Mouse (Mus musculus): ENCODE results near the gene Arhgef3. TPM values are rescaled to one million over a fixed set of nuclear protein-coding genes. Genes with fewer than 3 reads are reported as not detected.
A peak's percentile ranks its signal among the peaks of the same experiment; 100 is the strongest.
"Not testable (repeated sequence)": the region's sequence is repeated elsewhere in the genome, so short reads cannot be mapped to it uniquely, and the experiment has no call there.

The Arhgef3 gene
- polyA plus RNA-seq, 1 experiment from 2014 or later: 12.8 TPM

GRCm38 (mm10) chr14:27246424-27246823 lies 131.7 kb downstream of the Arhgef3 start:
- Histone ChIP-seq H3K4me1 (replicated peaks; ENCODE audit: control insufficient read depth, insufficient read depth, low read length) (no peaks in the 10 kb centered on the region; the same call in 1 of the 2 replicates), H3K27me3 (ENCODE audit: control insufficient read depth, insufficient read depth, low read depth, low read length) (no peaks in the 10 kb centered on the region), H3K9ac (ENCODE audit: low read length) (no peak overlapping the region), H3K4me2 (ENCODE audit: low read depth, low read length) (no peak overlapping the region), H3K4me3 (ENCODE audit: low read length) (no peak overlapping the region), H3K27ac (ENCODE audit: low read length) (peak overlapping the region; percentile 47; the same call in 1 of the 2 replicates), H3K9me3 (ENCODE audit: control insufficient read depth, low read length) (no peaks in the 10 kb centered on the region), H3K36me3 (ENCODE audit: control insufficient read depth, insufficient read depth, low read length) (no peaks in the 10 kb centered on the region)
- 75% methylated on average over 5 of the region's 5 CpGs for WGBS
- ATAC-seq (ENCODE audit: low read depth): no peak

DNA sequence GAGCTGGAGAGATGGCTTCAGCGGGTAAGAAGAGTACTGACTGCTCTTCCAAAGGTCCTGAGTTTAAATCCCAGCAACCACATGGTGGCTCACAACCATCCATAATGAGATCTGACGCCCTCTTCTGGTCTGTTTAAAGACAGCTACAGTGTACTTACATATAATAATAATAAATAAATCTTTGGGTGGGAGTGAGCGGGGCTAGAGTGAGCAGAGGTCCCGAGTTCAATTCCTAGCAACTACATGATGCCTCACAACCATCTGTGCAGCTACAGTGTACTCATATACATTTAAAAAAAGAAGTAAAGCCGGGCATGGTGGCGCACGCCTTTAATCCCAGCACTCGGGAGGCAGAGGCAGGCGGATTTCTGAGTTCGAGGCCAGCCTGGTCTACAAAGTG lies 132.2 kb downstream of the Arhgef3 start:
- not testable (repeated sequence) for H3K9me3 ChIP-seq (ENCODE audit: control insufficient read depth, low read length)
- 83% methylated on average over 10 of the region's 10 CpGs for WGBS

GRCm38 (mm10) chr14:27249121-27249520 lies 134.4 kb downstream of the Arhgef3 start:
- WGBS: 83% methylated on average over 1 of the region's 1 CpGs

More for the DNA sequence above, 132.2 kb downstream of the Arhgef3 start:
- H3K4me3 ChIP-seq (ENCODE audit: low read length); H3K9ac ChIP-seq (ENCODE audit: low read length); H3K36me3 ChIP-seq (ENCODE audit: control insufficient read depth, insufficient read depth, low read length); H3K4me1 ChIP-seq (replicated peaks; ENCODE audit: control insufficient read depth, insufficient read depth, low read length); H3K4me2 ChIP-seq (ENCODE audit: low read depth, low read length); ATAC-seq (ENCODE audit: low read depth); H3K27me3 ChIP-seq (ENCODE audit: control insufficient read depth, insufficient read depth, low read depth, low read length); H3K27ac ChIP-seq (ENCODE audit: low read length): not testable (repeated sequence)

DNA sequence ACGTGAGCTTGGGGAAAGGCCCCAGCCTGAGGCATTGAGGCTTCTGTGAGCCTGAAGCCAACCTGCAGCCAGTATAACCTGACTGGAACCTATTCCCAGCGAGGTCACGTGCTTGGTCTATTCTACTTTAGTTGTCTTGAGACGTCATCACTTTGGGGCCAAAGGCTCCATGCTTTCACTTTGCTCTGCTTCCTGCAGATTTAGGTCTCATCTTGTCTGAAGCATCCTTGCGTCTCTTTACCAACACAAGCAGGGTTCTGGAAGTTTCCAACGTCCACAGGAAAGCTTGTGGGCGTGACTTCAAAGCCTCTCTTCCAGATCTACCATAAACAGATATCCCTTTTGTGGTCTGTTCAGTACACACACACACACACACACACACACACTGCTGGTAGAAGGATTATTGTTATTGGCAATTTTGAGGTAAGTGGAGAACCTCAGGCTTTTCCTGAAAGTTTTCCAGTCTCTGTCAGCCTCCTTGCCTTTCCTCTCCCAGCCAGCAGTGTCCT lies 135.6 kb downstream of the Arhgef3 start:
- Histone ChIP-seq H3K36me3 (ENCODE audit: control insufficient read depth, insufficient read depth, low read length) (no peaks in the 10 kb centered on the region), H3K27ac (ENCODE audit: low read length) (no peak overlapping the region), H3K9me3 (ENCODE audit: control insufficient read depth, low read length) (no peaks in the 10 kb centered on the region), H3K4me3 (ENCODE audit: low read length) (no peak overlapping the region), H3K4me1 (replicated peaks; ENCODE audit: control insufficient read depth, insufficient read depth, low read length) (no peaks in the 10 kb centered on the region; the same call in 1 of the 2 replicates), H3K27me3 (ENCODE audit: control insufficient read depth, insufficient read depth, low read depth, low read length) (no peaks in the 10 kb centered on the region), H3K4me2 (ENCODE audit: low read depth, low read length) (no peak overlapping the region), H3K9ac (ENCODE audit: low read length) (no peak overlapping the region)
- no peak for ATAC-seq (ENCODE audit: low read depth)
- 66% methylated on average over 7 of the region's 7 CpGs for WGBS

More at GRCm38 (mm10) chr14:27249121-27249520, 134.4 kb downstream of the Arhgef3 start:
- Histone ChIP-seq H3K9me3 (ENCODE audit: control insufficient read depth, low read length) (no peaks in the 10 kb centered on the region), H3K4me3 (ENCODE audit: low read length) (no peak overlapping the region), H3K4me2 (ENCODE audit: low read depth, low read length) (no peak overlapping the region), H3K27me3 (ENCODE audit: control insufficient read depth, insufficient read depth, low read depth, low read length) (no peaks in the 10 kb centered on the region), H3K36me3 (ENCODE audit: control insufficient read depth, insufficient read depth, low read length) (no peaks in the 10 kb centered on the region), H3K4me1 (replicated peaks; ENCODE audit: control insufficient read depth, insufficient read depth, low read length) (no peaks in the 10 kb centered on the region; the same call in 1 of the 2 replicates), H3K27ac (ENCODE audit: low read length) (no peak overlapping the region), H3K9ac (ENCODE audit: low read length) (no peak overlapping the region)
- ATAC-seq (ENCODE audit: low read depth): no peak

DNA sequence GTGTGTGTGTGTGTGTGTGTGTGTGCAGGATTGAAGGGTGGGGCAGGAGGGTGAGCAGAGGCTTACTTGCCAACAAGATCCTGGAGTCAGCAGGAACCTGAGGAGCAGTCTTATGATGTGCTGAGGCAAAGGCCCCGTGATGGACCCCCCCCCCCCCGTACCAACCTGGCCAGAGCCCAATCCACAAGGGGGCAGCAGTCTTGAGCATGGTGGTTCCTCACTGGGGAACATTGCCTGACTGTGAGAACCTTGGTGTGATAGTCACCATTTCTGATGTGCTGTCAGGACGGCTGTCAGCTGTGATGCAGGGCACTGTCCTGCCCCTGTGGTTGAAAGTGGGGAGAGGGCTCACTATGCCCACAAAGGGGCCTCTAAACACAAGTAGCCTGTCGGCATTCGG lies 138.7 kb downstream of the Arhgef3 start:
- 85% methylated on average over 5 of the region's 5 CpGs for WGBS
- no peak for ATAC-seq (ENCODE audit: low read depth)
- Histone ChIP-seq H3K27me3 (ENCODE audit: control insufficient read depth, insufficient read depth, low read depth, low read length) (no peaks in the 10 kb centered on the region), H3K9ac (ENCODE audit: low read length) (no peak overlapping the region), H3K9me3 (ENCODE audit: control insufficient read depth, low read length) (no peaks in the 10 kb centered on the region), H3K4me1 (replicated peaks; ENCODE audit: control insufficient read depth, insufficient read depth, low read length) (no peaks in the 10 kb centered on the region; the same call in 1 of the 2 replicates), H3K4me3 (ENCODE audit: low read length) (no peak overlapping the region), H3K36me3 (ENCODE audit: control insufficient read depth, insufficient read depth, low read length) (no peaks in the 10 kb centered on the region), H3K27ac (ENCODE audit: low read length) (no peak overlapping the region), H3K4me2 (ENCODE audit: low read depth, low read length) (no peak overlapping the region)

GRCm38 (mm10) chr14:27262349-27262748 lies 147.7 kb downstream of the Arhgef3 start:
- no peak overlapping the region for H3K27ac ChIP-seq (ENCODE audit: low read length)
- H3K4me1 ChIP-seq (replicated peaks; ENCODE audit: control insufficient read depth, insufficient read depth, low read length): no peaks in the 10 kb centered on the region
- no peak for ATAC-seq (ENCODE audit: low read depth)
- WGBS: 61% methylated on average over 6 of the region's 6 CpGs
- H3K27me3 ChIP-seq (ENCODE audit: control insufficient read depth, insufficient read depth, low read depth, low read length): no peaks in the 10 kb centered on the region
- no peak overlapping the region for H3K9ac ChIP-seq (ENCODE audit: low read length)
- no peak overlapping the region for H3K4me2 ChIP-seq (ENCODE audit: low read depth, low read length)
- no peak overlapping the region for H3K4me3 ChIP-seq (ENCODE audit: low read length)
- H3K36me3 ChIP-seq (ENCODE audit: control insufficient read depth, insufficient read depth, low read length): no peaks in the 10 kb centered on the region
- H3K9me3 ChIP-seq (ENCODE audit: control insufficient read depth, low read length): no peaks in the 10 kb centered on the region

DNA sequence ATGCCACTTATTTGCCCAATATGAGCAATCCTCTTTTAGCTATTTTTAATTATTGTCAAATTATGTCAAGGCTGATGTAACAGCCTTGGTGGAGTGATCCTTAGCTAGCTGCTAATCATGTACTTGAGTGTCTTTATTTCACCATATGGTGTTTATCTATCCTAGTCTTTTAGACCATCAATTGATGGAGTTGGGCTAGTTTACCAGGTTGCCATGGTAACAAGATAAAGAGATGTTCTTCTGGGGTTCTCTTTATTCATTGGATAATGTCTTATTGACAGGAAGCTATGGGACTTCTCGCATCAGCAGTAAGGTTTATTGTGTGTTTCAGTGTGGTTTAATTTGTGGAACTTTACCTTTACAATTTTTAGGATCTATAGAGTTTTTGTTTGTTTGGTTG lies 151.9 kb downstream of the Arhgef3 start:
- no peak overlapping the region for H3K27ac ChIP-seq (ENCODE audit: low read length)
- no peaks in the 10 kb centered on the region for H3K4me1 ChIP-seq (replicated peaks; ENCODE audit: control insufficient read depth, insufficient read depth, low read length)
- no peaks in the 10 kb centered on the region for H3K36me3 ChIP-seq (ENCODE audit: control insufficient read depth, insufficient read depth, low read length)
- no peak for ATAC-seq (ENCODE audit: low read depth)
- H3K27me3 ChIP-seq (ENCODE audit: control insufficient read depth, insufficient read depth, low read depth, low read length): no peaks in the 10 kb centered on the region
- H3K4me3 ChIP-seq (ENCODE audit: low read length): no peak overlapping the region
- no peaks in the 10 kb centered on the region for H3K9me3 ChIP-seq (ENCODE audit: control insufficient read depth, low read length)
- 80% methylated on average over 1 of the region's 1 CpGs for WGBS
- no peak overlapping the region for H3K9ac ChIP-seq (ENCODE audit: low read length)
- H3K4me2 ChIP-seq (ENCODE audit: low read depth, low read length): no peak overlapping the region

DNA sequence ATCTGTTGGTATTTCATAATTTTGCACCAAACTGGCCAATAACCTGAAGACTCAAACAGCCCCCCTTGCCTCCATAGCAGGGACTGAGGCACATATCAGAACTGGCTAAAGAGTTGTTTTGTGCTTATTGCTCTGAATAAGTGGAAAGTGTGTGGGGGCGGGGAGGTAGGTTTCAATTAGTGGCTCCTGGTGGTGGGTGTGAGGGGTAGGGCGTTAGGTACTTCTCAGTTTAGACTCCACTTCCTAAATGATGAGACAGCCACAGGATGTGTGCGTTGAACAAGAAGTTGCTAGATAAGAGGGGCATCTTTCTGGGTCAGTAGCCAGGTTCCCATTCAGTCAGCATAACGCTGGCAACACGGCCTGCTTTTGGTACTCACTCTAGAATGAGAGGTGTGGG lies 153.4 kb downstream of the Arhgef3 start:
- H3K4me2 ChIP-seq (ENCODE audit: low read depth, low read length): no peak overlapping the region
- H3K27me3 ChIP-seq (ENCODE audit: control insufficient read depth, insufficient read depth, low read depth, low read length): no peaks in the 10 kb centered on the region
- H3K36me3 ChIP-seq (ENCODE audit: control insufficient read depth, insufficient read depth, low read length): no peaks in the 10 kb centered on the region
- H3K27ac ChIP-seq (ENCODE audit: low read length): no peak overlapping the region
- no peak overlapping the region for H3K4me3 ChIP-seq (ENCODE audit: low read length)
- no peak overlapping the region for H3K9ac ChIP-seq (ENCODE audit: low read length)
- no peaks in the 10 kb centered on the region for H3K4me1 ChIP-seq (replicated peaks; ENCODE audit: control insufficient read depth, insufficient read depth, low read length)
- ATAC-seq (ENCODE audit: low read depth): no peak
- WGBS: 65% methylated on average over 5 of the region's 5 CpGs
- H3K9me3 ChIP-seq (ENCODE audit: control insufficient read depth, low read length): no peaks in the 10 kb centered on the region

DNA sequence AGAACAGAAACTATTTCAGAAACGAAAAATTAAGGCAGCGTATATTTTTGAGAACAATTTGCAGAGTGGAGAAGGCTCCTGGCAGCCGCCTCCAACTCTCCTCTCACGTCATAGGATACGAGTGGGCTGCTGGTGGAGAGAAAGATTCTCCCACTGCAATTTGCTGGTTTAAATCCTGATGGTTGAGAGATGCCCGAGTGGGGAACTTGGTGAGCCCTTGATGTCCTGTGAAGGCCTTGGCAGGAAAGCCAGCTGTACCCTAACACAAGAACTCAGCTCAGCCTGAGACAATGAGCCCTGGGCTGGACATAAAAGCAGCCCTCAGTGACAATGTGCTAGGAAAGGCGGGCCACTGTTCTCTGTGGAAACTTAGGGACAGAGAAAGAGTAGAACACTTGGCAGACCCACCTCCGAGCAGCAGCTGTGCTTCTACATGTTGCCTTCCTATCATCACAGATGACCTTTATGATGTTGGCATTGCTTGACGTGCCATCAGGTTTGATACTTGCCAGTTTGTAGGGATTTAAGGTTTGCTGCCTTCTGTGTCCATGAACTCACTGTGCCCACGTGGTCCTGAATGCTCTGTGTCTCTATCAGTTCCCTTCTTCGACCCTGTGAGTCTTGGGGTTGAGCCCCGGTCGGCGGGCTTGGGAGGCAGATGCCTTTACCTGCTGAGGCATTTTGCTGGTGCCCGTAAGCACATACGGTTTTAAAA lies 154.4 kb downstream of the Arhgef3 start:
- Histone ChIP-seq H3K27ac (ENCODE audit: low read length) (no peak overlapping the region), H3K9ac (ENCODE audit: low read length) (no peak overlapping the region), H3K4me2 (ENCODE audit: low read depth, low read length) (no peak overlapping the region), H3K9me3 (ENCODE audit: control insufficient read depth, low read length) (no peaks in the 10 kb centered on the region), H3K4me3 (ENCODE audit: low read length) (no peak overlapping the region), H3K27me3 (ENCODE audit: control insufficient read depth, insufficient read depth, low read depth, low read length) (no peaks in the 10 kb centered on the region), H3K4me1 (replicated peaks; ENCODE audit: control insufficient read depth, insufficient read depth, low read length) (no peaks in the 10 kb centered on the region), H3K36me3 (ENCODE audit: control insufficient read depth, insufficient read depth, low read length) (no peaks in the 10 kb centered on the region)
- 77% methylated on average over 16 of the region's 16 CpGs for WGBS
- no peak for ATAC-seq (ENCODE audit: low read depth)
